Mouse (Mus musculus): Measurements from ENCODE around the gene Wap. TPM values are rescaled to one million over a fixed set of nuclear protein-coding genes. Genes with fewer than 3 reads are reported as not detected.

Gene Wap
- not detected in 2 replicates for polyA plus RNA-seq (2012; rRNA removed)

DNA sequence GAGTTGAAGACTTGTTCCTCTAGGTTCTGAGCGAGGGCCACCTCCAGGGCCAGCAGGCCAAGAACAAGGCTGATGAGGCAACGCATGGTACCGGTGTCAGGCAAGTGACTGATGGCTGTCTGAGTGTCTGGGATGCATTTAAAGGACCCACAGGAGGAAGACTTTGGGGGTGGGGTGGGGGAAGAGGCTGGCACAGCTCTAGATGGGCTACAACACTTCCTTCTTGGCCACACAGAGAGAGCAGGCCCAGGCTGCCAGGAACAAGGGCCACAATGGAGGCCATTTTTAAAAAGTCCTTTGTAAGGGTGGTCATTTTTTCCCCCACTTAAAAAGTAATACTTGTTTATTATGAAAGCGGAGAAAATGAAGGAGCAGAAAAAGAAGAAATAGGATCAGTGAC, at the start of gene Wap:
Wap (minus strand) TSS at position 101 of the 400 bp plus-strand sequence.

DNA sequence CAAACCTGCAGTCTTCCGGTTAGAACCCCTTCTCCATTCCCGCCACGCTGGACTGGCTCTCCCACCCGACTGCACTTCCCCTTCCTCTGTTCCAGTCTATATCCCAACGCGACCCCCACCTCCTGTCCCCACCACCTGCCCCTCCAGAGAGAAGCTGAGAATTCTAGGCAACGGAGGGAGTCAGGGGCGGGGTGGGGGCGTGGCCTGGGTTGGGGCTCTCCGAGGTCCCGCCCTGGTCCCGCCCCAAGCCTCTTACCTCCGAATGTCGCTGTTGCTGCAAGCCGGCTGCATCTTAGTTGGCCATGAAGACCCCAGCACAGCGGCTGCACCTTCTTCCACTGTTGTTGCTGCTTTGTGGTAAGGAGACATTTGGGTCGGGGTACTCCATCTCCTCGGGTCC, 19.8 kb upstream of the Wap start, which contains the start of gene Ramp3:
Ramp3 (plus strand) TSS at position 251 of the 400 bp plus-strand sequence.

DNA sequence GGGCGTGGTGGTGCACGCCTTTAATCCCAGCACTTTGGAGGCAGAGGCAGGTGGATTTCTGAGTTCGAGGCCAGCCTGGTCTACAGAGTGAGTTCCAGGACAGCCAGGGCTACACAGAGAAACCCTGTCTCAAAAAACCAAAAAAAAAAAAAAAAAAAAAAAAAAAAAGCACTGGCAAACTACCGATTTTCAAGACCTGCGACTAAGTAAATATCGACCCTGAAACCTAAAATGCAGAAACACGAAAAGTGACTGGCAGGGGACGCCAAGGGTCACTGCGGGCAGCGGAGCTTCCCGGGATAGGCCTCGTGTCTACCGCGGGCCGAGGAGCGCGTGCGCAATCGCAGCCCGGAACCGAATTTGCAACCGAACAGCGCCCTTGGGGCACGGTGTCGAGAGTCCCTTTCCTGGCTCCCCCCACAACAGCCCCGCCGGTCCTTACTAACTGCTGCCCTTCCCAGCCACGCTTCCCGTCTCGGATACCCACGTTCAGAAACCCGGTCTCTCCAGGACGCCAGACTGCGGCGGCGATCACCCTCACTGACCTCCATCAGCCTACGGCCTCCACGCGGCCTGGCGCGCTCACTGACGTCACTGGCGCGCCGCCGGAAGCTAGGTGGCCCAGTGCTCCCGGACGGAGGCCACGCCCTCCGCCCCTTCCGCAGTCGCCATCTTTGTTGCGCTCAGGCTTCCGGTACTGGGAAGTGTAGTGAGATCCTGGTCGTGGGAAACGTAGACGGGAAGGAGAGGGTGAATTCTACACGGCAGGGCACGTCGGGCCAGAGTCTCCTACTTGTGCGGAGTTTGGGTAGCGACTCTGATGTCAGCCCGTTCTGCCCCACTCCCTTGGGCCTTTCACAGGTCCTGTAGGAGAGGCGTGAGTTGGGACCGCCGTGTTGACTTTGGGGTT, 12.7 kb downstream of the Wap start, which contains the start of gene Tbrg4:
Tbrg4 (minus strand) TSS at position 590 of the 910 bp plus-strand sequence.

DNA sequence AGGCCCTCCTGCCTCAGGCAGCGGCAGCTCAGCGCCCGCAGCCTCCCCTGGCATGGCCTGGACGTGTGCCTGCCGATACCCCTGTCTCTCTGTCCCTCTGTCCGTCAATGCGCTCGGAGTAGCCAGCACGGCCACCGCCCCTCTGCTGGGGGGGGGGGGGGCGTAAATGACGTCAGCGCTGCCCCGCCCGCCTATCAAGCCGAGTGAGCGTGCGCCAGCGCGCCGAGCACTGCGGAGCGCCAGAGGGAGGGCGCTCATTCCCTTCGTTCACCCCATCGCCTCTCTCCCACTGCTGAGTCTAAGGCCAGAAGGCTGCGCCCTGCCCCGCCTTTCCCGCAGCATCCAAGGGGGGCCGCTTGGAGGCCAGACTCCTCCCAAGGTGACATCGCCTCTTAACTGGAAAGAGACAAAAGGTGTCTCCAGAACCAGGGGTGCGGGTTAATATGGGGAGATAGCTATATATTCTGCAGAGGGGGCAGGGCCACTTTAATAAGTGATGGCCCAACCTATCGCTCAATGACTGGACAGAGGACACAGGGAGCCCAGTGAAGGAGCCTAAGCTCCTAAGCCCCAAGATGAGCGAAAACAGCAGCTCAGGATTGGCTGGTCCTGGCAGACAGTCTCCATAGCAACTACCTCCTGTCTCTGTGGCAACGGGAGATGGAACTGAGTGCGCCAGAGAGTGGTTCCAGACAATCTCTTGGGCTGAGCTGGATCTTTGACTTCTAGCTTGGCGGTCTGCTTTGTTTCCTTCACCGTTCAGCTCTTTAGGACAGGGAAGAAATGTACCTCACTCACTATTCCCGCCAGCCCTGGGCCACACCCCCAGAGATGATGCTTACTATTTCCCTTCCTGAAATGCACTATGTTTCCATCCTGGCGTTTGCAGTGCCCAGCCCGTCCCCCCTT, 32.7 kb downstream of the Wap start, which contains the start of gene Nacad:
Nacad (minus strand) TSS at position 563 of the 909 bp plus-strand sequence.

Other genes with a start within 250 kb of the Wap start
- 47.7 and 61.9 TPM in 2 replicates for gene Zmiz2, start 249.6 kb downstream of the Wap start, polyA plus RNA-seq (2012; rRNA removed)
- gene Ppia, start 223.2 kb downstream of the Wap start, polyA plus RNA-seq (2012; rRNA removed): 328 and 662 TPM in 2 replicates
- gene H2afv, start 194.2 kb downstream of the Wap start, polyA plus RNA-seq (2012; rRNA removed): 76.3 and 94.5 TPM in 2 replicates
- 11.0 and 15.9 TPM in 2 replicates for gene Purb, start 162.7 kb downstream of the Wap start, polyA plus RNA-seq (2012; rRNA removed)
- gene Myo1g, start 117.7 kb downstream of the Wap start, polyA plus RNA-seq (2012; rRNA removed): 5.9 and 6.1 TPM in 2 replicates
- 99.2 and 104 TPM in 2 replicates for gene Ccm2, start 91.8 kb downstream of the Wap start, polyA plus RNA-seq (2012; rRNA removed)
- 8.0 and 9.7 TPM in 2 replicates for gene Nacad, start 32.6 kb downstream of the Wap start, polyA plus RNA-seq (2012; rRNA removed)
- 134 and 138 TPM in 2 replicates for gene Tbrg4, start 12.6 kb downstream of the Wap start, polyA plus RNA-seq (2012; rRNA removed)
- gene Ramp3, start 19.9 kb upstream of the Wap start, polyA plus RNA-seq (2012; rRNA removed): 43.3 and 76.2 TPM in 2 replicates
- gene Gm11983, start 199.0 kb upstream of the Wap start, polyA plus RNA-seq (2012; rRNA removed): not detected in 2 replicates

Measured in ovary, adult 2 months (tissue).